Mouse (Mus musculus) cortical plate, adult 2 months (tissue): ENCODE data around the gene Olfr218. TPM values are rescaled to one million over a fixed set of nuclear protein-coding genes. Genes with fewer than 3 reads are reported as not detected.
"Not testable (repeated sequence)": the region's sequence is repeated elsewhere in the genome, so short reads cannot be mapped to it uniquely, and the experiment has no call there.

Source experiments
- H3K27ac ChIP-seq: fragments of 200-500 bp; 2 replicates; pipeline ENCODE4 v1.5.1; 2012; ENCODE audit warnings: low read length, control low read depth, inconsistent platforms; ENCODE audit not compliant: insufficient read depth
- H3K4me1 ChIP-seq: fragments of 200-500 bp; 2 replicates; pipeline ENCODE4 v1.6.1; 2011; ENCODE audit warnings: low read length; ENCODE audit not compliant: control insufficient read depth, insufficient read depth
- H3K4me3 ChIP-seq: fragments of 200-500 bp; 2 replicates; pipeline ENCODE4 v1.5.1; 2011; ENCODE audit warnings: mild to moderate bottlenecking, low read length, control low read depth; ENCODE audit not compliant: insufficient read depth
- CTCF ChIP-seq: fragments of 200-500 bp; IDR thresholded peaks from 2 replicates; pipeline ENCODE4 v1.5.1; 2011; ENCODE audit warnings: mild to moderate bottlenecking, control low read depth, low read length; ENCODE audit not compliant: insufficient read depth; ENCODE audit errors: extremely low read depth
- POLR2A ChIP-seq: fragments of 200-500 bp; IDR thresholded peaks from 2 replicates; pipeline ENCODE4 v1.6.1; 2011; ENCODE audit warnings: mild to moderate bottlenecking, low read length, control low read depth; ENCODE audit not compliant: insufficient read depth; ENCODE audit errors: extremely low read depth
- polyA plus RNA-seq: library from polyadenylated mRNA; depleted of rRNA; stranded (reverse); fragments of >200 nt; gene quantifications from 2 replicates; pipeline ENCODE4 v1.2.3, GENCODE M21; 2012; rRNA removed

The Olfr218 gene
- polyA plus RNA-seq = not detected in 2 replicates

- TF ChIP-seq CTCF = no peak
- no peak for TF ChIP-seq POLR2A
- Histone ChIP-seq H3K4me1 (no peaks in the 10 kb centered on the region), H3K27ac (no peak within 1 kb of the TSS)
These were observed at the start of gene Olfr218 for GRCm38 (mm10) chr1:173197508-173197907. Gene Olfr218, plus strand, starts transcription at chr1:173197808.

GRCm38 (mm10) chr1:173174154-173174842 lies 23.3 kb upstream of the Olfr218 start:
- H3K27ac ChIP-seq = no peak overlapping the region
- H3K4me3 ChIP-seq = no peak overlapping the region
- no peaks in the 10 kb centered on the region for H3K4me1 ChIP-seq
- TF ChIP-seq POLR2A (no peak), CTCF (no peak)

More at GRCm38 (mm10) chr1:173197508-173197907, at the start of gene Olfr218:
- no peak within 1 kb of the TSS for H3K4me3 ChIP-seq

GRCm38 (mm10) chr1:173190540-173190939 lies 7.1 kb upstream of the Olfr218 start, which contains the start of gene Olfr1406:
Gene Olfr1406, minus strand, starts transcription at chr1:173190640.
- Histone ChIP-seq H3K27ac (no peak within 1 kb of the TSS), H3K4me1 (no peaks in the 10 kb centered on the region), H3K4me3 (no peak within 1 kb of the TSS)
- TF ChIP-seq CTCF = no peak
- no peak for TF ChIP-seq POLR2A

- H3K27ac ChIP-seq = no peak overlapping the region
- no peak overlapping the region for H3K4me3 ChIP-seq
- H3K4me1 ChIP-seq = no peaks in the 10 kb centered on the region
- TF ChIP-seq POLR2A = no peak
- TF ChIP-seq CTCF = no peak
These were observed 5.5 kb upstream of the Olfr218 start for GRCm38 (mm10) chr1:173192059-173192458.

DNA sequence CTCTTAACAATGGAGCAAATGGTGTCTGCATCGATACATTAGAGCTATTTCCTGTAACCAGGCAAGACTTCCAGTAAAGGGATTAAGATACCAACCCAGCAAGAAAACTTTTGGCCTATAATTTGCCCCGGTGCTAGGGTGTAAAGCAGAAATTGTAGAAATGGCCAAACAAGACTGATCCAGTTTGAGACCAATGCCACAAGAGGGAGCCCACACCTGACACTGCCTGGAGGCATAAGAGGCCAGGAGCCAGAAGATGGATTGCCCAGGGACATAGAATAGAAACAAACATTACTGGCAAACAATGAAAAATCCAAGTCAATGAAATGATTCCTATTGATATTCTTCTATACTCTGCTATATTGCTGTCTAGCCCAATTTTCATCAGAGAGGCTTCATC lies 1.2 kb upstream of the Olfr218 start:
- no peaks in the 10 kb centered on the region for H3K4me1 ChIP-seq
- H3K4me3 ChIP-seq = no peak overlapping the region
- TF ChIP-seq POLR2A (no peak), CTCF (no peak)
- H3K27ac ChIP-seq = no peak overlapping the region

- TF ChIP-seq CTCF = no peak
- TF ChIP-seq POLR2A = no peak
- H3K4me3 ChIP-seq = no peak within 1 kb of the TSS
- H3K27ac ChIP-seq = no peak within 1 kb of the TSS
- H3K4me1 ChIP-seq = no peaks in the 10 kb centered on the region
These were observed 14.5 kb downstream of the Olfr218 start, which contains the start of gene Olfr1404 for GRCm38 (mm10) chr1:173212092-173212491. Gene Olfr1404, plus strand, starts transcription at chr1:173212392.

DNA sequence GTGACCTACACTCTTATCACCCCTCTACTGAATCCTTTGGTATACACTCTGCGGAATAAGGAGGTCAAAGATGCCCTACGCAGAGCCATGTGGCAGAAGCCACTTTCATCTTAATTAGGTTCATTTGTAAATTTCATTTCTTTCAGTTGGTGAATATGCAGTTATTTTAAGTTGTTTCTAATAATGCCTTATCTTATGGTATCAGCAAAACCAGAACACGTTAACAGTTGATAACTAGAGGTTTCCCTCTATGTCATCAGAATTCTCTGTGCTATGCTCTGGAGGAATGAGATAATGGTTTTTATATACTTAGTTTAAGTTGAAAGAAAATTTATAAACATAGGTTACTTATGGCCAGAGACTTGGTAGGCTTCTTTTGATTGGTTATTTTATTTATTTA lies 18.9 kb downstream of the Olfr218 start:
- Histone ChIP-seq H3K4me3 (no peak overlapping the region), H3K4me1 (no peaks in the 10 kb centered on the region), H3K27ac (no peak overlapping the region)
- TF ChIP-seq POLR2A (no peak), CTCF (no peak)

- TF ChIP-seq CTCF = no peak
- no peak for TF ChIP-seq POLR2A
- no peak within 1 kb of the TSS for H3K4me3 ChIP-seq
- no peaks in the 10 kb centered on the region for H3K4me1 ChIP-seq
- no peak within 1 kb of the TSS for H3K27ac ChIP-seq
These were observed 29.5 kb downstream of the Olfr218 start, which contains the start of gene Fcer1a for GRCm38 (mm10) chr1:173227081-173227480. Gene Fcer1a, minus strand, starts transcription at chr1:173227214.

GRCm38 (mm10) chr1:173237004-173237403 lies 39.4 kb downstream of the Olfr218 start:
- not testable (repeated sequence) for H3K27ac ChIP-seq, H3K4me3 ChIP-seq, H3K4me1 ChIP-seq

DNA sequence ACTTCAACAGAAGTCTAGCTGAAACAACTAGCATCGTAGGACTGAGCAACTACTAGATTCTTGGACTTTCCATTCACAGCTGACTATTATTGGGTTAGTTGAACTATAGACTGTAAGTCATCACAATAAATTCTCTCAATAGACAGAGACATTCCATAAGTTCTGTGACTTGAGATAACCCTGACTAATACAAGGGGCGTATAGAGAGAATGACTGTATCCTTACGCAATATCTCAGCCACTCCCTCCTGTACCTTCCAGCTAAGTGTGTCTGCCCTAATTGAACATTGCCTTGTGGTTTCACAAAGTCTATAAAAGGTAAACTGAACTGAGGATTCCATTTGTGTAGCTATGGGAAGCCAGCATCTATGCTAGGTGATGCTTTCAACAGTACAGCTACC lies 52.3 kb downstream of the Olfr218 start:
- TF ChIP-seq POLR2A (no peak), CTCF (no peak)
- Histone ChIP-seq H3K4me1 (no peaks in the 10 kb centered on the region), H3K4me3 (no peak overlapping the region), H3K27ac (no peak overlapping the region)

Other genes with a start within 250 kb of the Olfr218 start
- gene Olfr16, start 247.4 kb upstream of the Olfr218 start, polyA plus RNA-seq = not detected in 2 replicates
- gene Olfr1408, start 60.4 kb upstream of the Olfr218 start, polyA plus RNA-seq = not detected in 2 replicates
- not detected in 2 replicates for gene Olfr1406, start 7.2 kb upstream of the Olfr218 start, polyA plus RNA-seq
- gene Olfr1404, start 14.6 kb downstream of the Olfr218 start, polyA plus RNA-seq = not detected in 2 replicates
- not detected in 2 replicates for gene Fcer1a, start 29.4 kb downstream of the Olfr218 start, polyA plus RNA-seq
- not detected in 2 replicates for gene Olfr418, start 68.2 kb downstream of the Olfr218 start, polyA plus RNA-seq
- not detected in 2 replicates for gene Mptx2, start 80.0 kb downstream of the Olfr218 start, polyA plus RNA-seq
- 105 and 115 TPM in 2 replicates for gene Ackr1, start 135.9 kb downstream of the Olfr218 start, polyA plus RNA-seq
- 3.4 and 3.6 TPM in 2 replicates for gene Aim2, start 153.1 kb downstream of the Olfr218 start, polyA plus RNA-seq
- 404 and 407 TPM in 2 replicates for gene Cadm3, start 169.9 kb downstream of the Olfr218 start, polyA plus RNA-seq